Comparison of ENCODE assay signal across 26 mouse cellular contexts in the genomic region with DNA sequence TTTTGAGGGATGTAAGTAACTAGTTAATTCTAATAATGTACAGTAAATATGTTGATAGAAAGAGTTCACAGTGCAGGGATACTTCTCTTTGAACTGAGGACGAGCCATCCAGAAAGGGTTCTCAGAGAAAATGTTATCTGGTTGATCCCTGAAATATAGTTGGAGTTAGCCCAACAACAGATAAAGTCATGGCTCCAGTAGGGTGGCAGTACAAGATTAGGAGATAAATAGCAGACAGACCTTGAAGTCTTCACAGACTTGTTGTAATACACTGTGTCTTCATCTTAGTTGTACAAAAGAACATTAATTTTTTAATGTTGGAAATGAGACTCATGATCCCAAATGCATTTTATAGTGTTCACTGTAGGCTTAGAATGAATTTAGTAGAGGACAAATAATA. TPM values are rescaled to one million over a fixed set of nuclear protein-coding genes. Genes with fewer than 3 reads are reported as not detected.
A peak's percentile ranks its signal among the peaks of the same experiment; 100 is the strongest.
DNase-seq lines count a peak whose midpoint lies in the region; ATAC-seq and TF ChIP-seq lines count a peak whose summit lies in the region.
"Had no signal": no experiment of that assay in that cellular context is flagged by ENCODE, and none has a peak within 500 bp of the region (broad histone marks: within the 10 kb centered on the region; RNA-seq: fewer than 3 reads in every experiment).

No protein-coding gene starts in this region.

- no peak for TF ChIP-seq RAD21 in MEL (IDR thresholded peaks at IDR 0.05; ENCODE audit: low read depth, low read length)

- no peak overlapping the region for H3K4me3 ChIP-seq in liver, embryonic 14.5 days (ENCODE audit: insufficient read depth in 1 of 2, low read depth in 2 of 2, low read length in 2 of 2)
- H3K4me3 ChIP-seq in liver, embryonic 11.5 days (ENCODE audit: low read depth, low read length), result no peak overlapping the region
- no peak overlapping the region for H3K4me3 ChIP-seq in MEL (ENCODE audit: control insufficient read depth in 1 of 2, insufficient read depth in 1 of 2, low read depth in 2 of 2, low read length in 2 of 2)
- no peak overlapping the region for H3K4me3 ChIP-seq in heart, embryonic 12.5 days
- no peak overlapping the region for H3K4me3 ChIP-seq in hindbrain, embryonic 11.5 days (ENCODE audit: low read depth, low read length)
- H3K4me3 ChIP-seq: embryonic facial prominence, embryonic 13.5 days; embryonic facial prominence, embryonic 15.5 days; erythroblast, embryonic 14.5 days; forebrain, embryonic 10.5 days; forebrain, embryonic 12.5 days had no signal

- no peak overlapping the region for H3K27ac ChIP-seq in liver, embryonic 14.5 days
- H3K27ac ChIP-seq in liver, embryonic 11.5 days (ENCODE audit: low read depth, low read length), result no peak overlapping the region
- no peak overlapping the region for H3K27ac ChIP-seq in MEL (ENCODE audit: control insufficient read depth, low read depth, low read length)
- H3K27ac ChIP-seq in heart, embryonic 12.5 days (ENCODE audit: poor library complexity, severe bottlenecking), result no peak overlapping the region
- H3K27ac ChIP-seq in hindbrain, embryonic 11.5 days (ENCODE audit: low read depth, low read length), result no peak overlapping the region
- H3K27ac ChIP-seq: embryonic facial prominence, embryonic 13.5 days; embryonic facial prominence, embryonic 15.5 days; forebrain, embryonic 10.5 days; forebrain, embryonic 12.5 days had no signal

- H3K4me1 ChIP-seq in liver, embryonic 14.5 days (replicated peaks; ENCODE audit: control insufficient read depth in 2 of 2, insufficient read depth in 2 of 2, low read length in 1 of 2), result peaks cover 5 to 6% of the 10 kb centered on the region in 2 experiments; a peak in 3 of 4 replicates
- H3K4me1 ChIP-seq in liver, embryonic 11.5 days (replicated peaks; ENCODE audit: control insufficient read depth, insufficient read depth, low read length), result no peaks in the 10 kb centered on the region; the same call in 1 of the 2 replicates
- peaks cover 4 to 12% of the 10 kb centered on the region in 2 experiments for H3K4me1 ChIP-seq in MEL (ENCODE audit: control insufficient read depth in 1 of 2, insufficient read depth in 2 of 2, low read length in 2 of 2)
- H3K4me1 ChIP-seq in heart, embryonic 12.5 days (replicated peaks), result 0 out of 2 replicates have a peak, but pooled peaks cover 5% of the 10 kb centered on the region
- no peaks in the 10 kb centered on the region for H3K4me1 ChIP-seq in hindbrain, embryonic 11.5 days (replicated peaks; ENCODE audit: control insufficient read depth, insufficient read depth, low read length)
- H3K4me1 ChIP-seq: embryonic facial prominence, embryonic 13.5 days; embryonic facial prominence, embryonic 15.5 days; forebrain, embryonic 10.5 days; forebrain, embryonic 12.5 days had no signal

- peak; percentile 46; the same call in 1 of the 2 replicates for TF ChIP-seq EP300 in liver, embryonic 14.5 days (IDR thresholded peaks at IDR 0.05; ENCODE audit: low read depth)
- TF ChIP-seq EP300 in MEL (IDR thresholded peaks at IDR 0.05; ENCODE audit: low read depth in 1 of 2, low read length in 2 of 2), result peak; percentile 52 to 60; a peak in 3 of 4 replicates

- no peaks in the 10 kb centered on the region for H3K36me3 ChIP-seq in liver, embryonic 14.5 days (replicated peaks; ENCODE audit: control insufficient read depth, insufficient read depth, low read depth)
- H3K36me3 ChIP-seq in liver, embryonic 11.5 days (ENCODE audit: control insufficient read depth, insufficient read depth, low read length), result 0 out of 2 replicates have a peak, but pooled peaks cover 1% of the 10 kb centered on the region
- peaks cover 12 to 24% of the 10 kb centered on the region in 2 experiments for H3K36me3 ChIP-seq in MEL (ENCODE audit: control insufficient read depth in 1 of 2, insufficient read depth in 2 of 2, low read length in 2 of 2)
- H3K36me3 ChIP-seq in heart, embryonic 12.5 days, result peaks cover 34% of the 10 kb centered on the region
- H3K36me3 ChIP-seq in hindbrain, embryonic 11.5 days (ENCODE audit: control insufficient read depth, insufficient read depth, low read length), result no peaks in the 10 kb centered on the region

- no peak overlapping the region for H3K4me2 ChIP-seq in liver, embryonic 14.5 days (ENCODE audit: low read depth)
- no peak overlapping the region for H3K4me2 ChIP-seq in liver, embryonic 11.5 days
- no peak overlapping the region for H3K4me2 ChIP-seq in heart, embryonic 12.5 days
- H3K4me2 ChIP-seq in hindbrain, embryonic 11.5 days (replicated peaks; ENCODE audit: low read depth, low read length), result no peak overlapping the region
- H3K4me2 ChIP-seq: embryonic facial prominence, embryonic 13.5 days; embryonic facial prominence, embryonic 15.5 days; forebrain, embryonic 12.5 days had no signal

- H3K9me3 ChIP-seq in liver, embryonic 14.5 days (ENCODE audit: control insufficient read depth, low read length), result no peaks in the 10 kb centered on the region
- no peaks in the 10 kb centered on the region for H3K9me3 ChIP-seq in liver, embryonic 11.5 days (ENCODE audit: control insufficient read depth, low read length)
- H3K9me3 ChIP-seq in MEL (replicated peaks; ENCODE audit: insufficient read depth, low read length), result no peaks in the 10 kb centered on the region
- peaks cover 5% of the 10 kb centered on the region; the same call in 1 of the 2 replicates for H3K9me3 ChIP-seq in heart, embryonic 12.5 days (replicated peaks)
- H3K9me3 ChIP-seq in hindbrain, embryonic 11.5 days (ENCODE audit: control insufficient read depth, low read length), result no peaks in the 10 kb centered on the region
- H3K9me3 ChIP-seq: embryonic facial prominence, embryonic 13.5 days; embryonic facial prominence, embryonic 15.5 days; forebrain, embryonic 10.5 days; forebrain, embryonic 12.5 days; G1E had no signal

- H3K27me3 ChIP-seq in liver, embryonic 14.5 days (ENCODE audit: control insufficient read depth, insufficient read depth, low read length), result no peaks in the 10 kb centered on the region
- no peaks in the 10 kb centered on the region for H3K27me3 ChIP-seq in liver, embryonic 11.5 days (replicated peaks; ENCODE audit: control insufficient read depth, insufficient read depth, low read length)
- no peaks in the 10 kb centered on the region for H3K27me3 ChIP-seq in MEL (ENCODE audit: control insufficient read depth in 1 of 2, insufficient read depth in 2 of 2, low read length in 2 of 2)
- H3K27me3 ChIP-seq in heart, embryonic 12.5 days (replicated peaks), result no peaks in the 10 kb centered on the region
- no peaks in the 10 kb centered on the region for H3K27me3 ChIP-seq in hindbrain, embryonic 11.5 days (ENCODE audit: control insufficient read depth, insufficient read depth, low read length)
- H3K27me3 ChIP-seq: CH12.LX; embryonic facial prominence, embryonic 13.5 days; embryonic facial prominence, embryonic 15.5 days; forebrain, embryonic 12.5 days had no signal

- WGBS in liver, embryonic 14.5 days (ENCODE audit: insufficient replicate concordance), result 16% methylated on average over 1 of the region's 1 CpGs
- 49% methylated on average over 1 of the region's 1 CpGs for WGBS in liver, embryonic 11.5 days
- WGBS in heart, embryonic 12.5 days, result 63% methylated on average over 1 of the region's 1 CpGs
- whole genome bisulfite sequencing in hindbrain, embryonic 11.5 days, result 97% methylated on average over 1 of the region's 1 CpGs

- no peak overlapping the region for H3K9ac ChIP-seq in liver, embryonic 14.5 days (replicated peaks)
- H3K9ac ChIP-seq in liver, embryonic 11.5 days (ENCODE audit: low read depth, low read length), result no peak overlapping the region
- no peak overlapping the region for H3K9ac ChIP-seq in MEL (ENCODE audit: control insufficient read depth, low read depth, low read length, poor library complexity, severe bottlenecking)
- H3K9ac ChIP-seq in heart, embryonic 12.5 days, result no peak overlapping the region
- no peak overlapping the region for H3K9ac ChIP-seq in hindbrain, embryonic 11.5 days (ENCODE audit: low read depth, low read length)
- H3K9ac ChIP-seq: embryonic facial prominence, embryonic 13.5 days; embryonic facial prominence, embryonic 15.5 days; forebrain, embryonic 12.5 days had no signal

- ATAC-seq in liver, embryonic 14.5 days (ENCODE audit: insufficient read depth), result 0 out of 2 replicates have a peak, but pooled peaks have one; percentile 18
- ATAC-seq in liver, embryonic 11.5 days (replicated peaks; ENCODE audit: low FRiP score), result no peak
- ATAC-seq in megakaryocyte progenitor cell, adult 5-6 weeks (replicated peaks; ENCODE audit: poor library complexity), result peak; percentile 44; the same call in 1 of the 2 replicates
- no peak for ATAC-seq in heart, embryonic 12.5 days (ENCODE audit: insufficient number of reproducible peaks, low FRiP score)
- no peak for ATAC-seq in hindbrain, embryonic 11.5 days (ENCODE audit: low FRiP score)
- ATAC-seq: CD4-positive, CD25-positive, alpha-beta regulatory T cell, adult 4 months; forebrain, embryonic 14.5 days; forebrain, embryonic 16.5 days had no signal

- no peaks in the 10 kb centered on the region for H3K79me2 ChIP-seq in MEL (ENCODE audit: control insufficient read depth, insufficient read depth, low read length, poor library complexity)

- DNase-seq in liver, embryonic 14.5 days (ENCODE audit: low read depth in 3 of 3, low spot score in 3 of 3), result no peak
- no peak for DNase-seq in liver, embryonic 11.5 days (ENCODE audit: low spot score)
- DNase-seq in MEL (ENCODE audit: low read depth, low spot score), result no peak
- DNase-seq in hindbrain, embryonic 11.5 days (ENCODE audit: low spot score), result no peak
- DNase-seq: adrenal gland, adult 2 months; adrenal gland, postnatal 10 days; adrenal gland, postnatal 25 days; cerebellum, adult 11 months; cerebellum, adult 18-20 months; cerebellum, adult 8-10 months; cerebellum, adult 9-11 months; cerebellum, postnatal 14 days; cerebellum, postnatal 36 days; embryo, embryonic 11 days had no signal

- no peak for TF ChIP-seq CTCF in liver, embryonic 14.5 days (IDR thresholded peaks at IDR 0.05; ENCODE audit: low read depth)
- no peak for TF ChIP-seq CTCF in MEL (IDR thresholded peaks at IDR 0.05 in 2 of 3, conservative IDR thresholded peaks at IDR 0.05 in 1 of 3; ENCODE audit: control insufficient read depth in 1 of 3, insufficient read depth in 1 of 3, low read depth in 2 of 3, low read length in 3 of 3, poor library complexity in 1 of 3, severe bottlenecking in 1 of 3)

- TF ChIP-seq POLR2A in MEL (IDR thresholded peaks at IDR 0.05; ENCODE audit: control insufficient read depth in 1 of 2, insufficient read depth in 1 of 2, low read depth in 1 of 2, low read length in 2 of 2, poor library complexity in 1 of 2), result no peak

RNA-seq across cellular contexts. Expression of a gene that starts 47.1 kb away (rescaled TPM):
- polyA plus RNA-seq in liver, embryonic 14.5 days (2012; rRNA removed), result 2.0 and 2.8 TPM in 2 replicates
- polyA plus RNA-seq in liver, embryonic 14.5 days (2014; fragmentation: Nextera tagmentation; extraction: Ambion mirVana), result 2.6 and 3.0 TPM in 2 replicates
- 10.3 and 10.6 TPM in 2 replicates for polyA plus RNA-seq in liver, embryonic 11.5 days (2014; fragmentation: Nextera tagmentation; extraction: Ambion mirVana)
- 11.2 and 17.1 TPM in 2 replicates for total RNA-seq in MEL (2012; rRNA removed)
- 10 to 100 TPM in 1 of 2 experiments, not detected in 1; 15.5 TPM for polyA plus RNA-seq in MEL (2012; ENCODE audit: insufficient read depth in 1 of 2, insufficient read length in 2 of 2, low read depth in 1 of 2, low replicate concordance in 2 of 2, missing spikeins in 1 of 2)
- total RNA-seq in megakaryocyte progenitor cell, adult 5-6 weeks (2015), result 23.7 and 24.5 TPM in 2 replicates
- total RNA-seq in megakaryocyte progenitor cell, adult 5-6 weeks (2017), result 21.2 and 24.4 TPM in 2 replicates
- 6.6 and 7.8 TPM in 2 replicates for polyA plus RNA-seq in heart, embryonic 12.5 days (2016; fragmentation: Nextera tagmentation; extraction: Ambion mirVana)
- 20.2 and 20.8 TPM in 2 replicates for polyA plus RNA-seq in hindbrain, embryonic 11.5 days (2014; fragmentation: Nextera tagmentation; extraction: Ambion mirVana)

Comparison
In these comparisons a context has a peak if more than half of its experiments do, and no peak if none do; other contexts are left out.
1. ATAC-seq: peak in liver, embryonic 14.5 days (single experiment) and megakaryocyte progenitor cell, adult 5-6 weeks (single experiment); none in liver, embryonic 11.5 days (single experiment), heart, embryonic 12.5 days (single experiment) and hindbrain, embryonic 11.5 days (single experiment).